Mouse (Mus musculus) spleen, adult 2 months (tissue): ENCODE measurements around the gene Zfp810.

Experiments
- CTCF ChIP-seq: fragments of 200-500 bp; IDR thresholded peaks from 2 replicates; pipeline ENCODE4 v1.5.1; 2011; ENCODE audit warnings: mild to moderate bottlenecking, inconsistent platforms; ENCODE audit not compliant: insufficient read depth, insufficient read length, insufficient replicate concordance; ENCODE audit errors: extremely low read depth
- POLR2A ChIP-seq: fragments of 200-500 bp; IDR thresholded peaks from 2 replicates; pipeline ENCODE4 v1.6.1; 2011; ENCODE audit warnings: low read depth, low read length, inconsistent platforms

- TF ChIP-seq CTCF (no peak), POLR2A (no peak)
Observed at GRCm38 (mm10) chr9:22306726-22307125, 722 bp downstream of the Zfp810 start.
